Mouse (Mus musculus) liver, adult (tissue): ENCODE results near the gene Dolk.

Experiments used
- GATA4 ChIP-seq: IDR thresholded peaks from 2 replicates; pipeline ENCODE4 v1.6.1; 2014; ENCODE audit warnings: mild to moderate bottlenecking, low read length; ENCODE audit not compliant: insufficient replicate concordance

Gene Dolk

GRCm38 (mm10) chr2:30247036-30247435 lies 39.1 kb downstream of the Dolk start:
- no peak for TF ChIP-seq GATA4

GRCm38 (mm10) chr2:30244595-30245178 lies 41.4 kb downstream of the Dolk start:
- no peak for TF ChIP-seq GATA4

- TF ChIP-seq GATA4, result no peak
Measured at GRCm38 (mm10) chr2:30243391-30243790, 42.7 kb downstream of the Dolk start.

- no peak for TF ChIP-seq GATA4
Measured at GRCm38 (mm10) chr2:30242509-30242908, 43.6 kb downstream of the Dolk start.

- no peak for TF ChIP-seq GATA4
Measured at GRCm38 (mm10) chr2:30240267-30240666, 45.9 kb downstream of the Dolk start, which contains the start of gene Gm28035. TSS of gene Gm28035 (plus strand) at chr2:30240567.

GRCm38 (mm10) chr2:30239777-30240176 lies 46.4 kb downstream of the Dolk start:
- TF ChIP-seq GATA4, result peak; percentile 77; the same call in 1 of the 2 replicates

- TF ChIP-seq GATA4, result no peak
Measured at GRCm38 (mm10) chr2:30238906-30239465, 47.1 kb downstream of the Dolk start.

GRCm38 (mm10) chr2:30237881-30238280 lies 48.3 kb downstream of the Dolk start:
- no peak for TF ChIP-seq GATA4

- peak; percentile 29; the same call in 1 of the 2 replicates for TF ChIP-seq GATA4
Measured at GRCm38 (mm10) chr2:30237199-30237880, 48.8 kb downstream of the Dolk start, which contains the start of gene Lrrc8a. TSS of gene Lrrc8a (plus strand) at chr2:30237715.

- TF ChIP-seq GATA4, result no peak
Measured at GRCm38 (mm10) chr2:30236426-30237198, 49.5 kb downstream of the Dolk start.

- TF ChIP-seq GATA4, result no peak
Measured at GRCm38 (mm10) chr2:30235593-30235992, 50.5 kb downstream of the Dolk start.
